ENCODE assay signal across 31 mouse cellular contexts in the genomic region with DNA sequence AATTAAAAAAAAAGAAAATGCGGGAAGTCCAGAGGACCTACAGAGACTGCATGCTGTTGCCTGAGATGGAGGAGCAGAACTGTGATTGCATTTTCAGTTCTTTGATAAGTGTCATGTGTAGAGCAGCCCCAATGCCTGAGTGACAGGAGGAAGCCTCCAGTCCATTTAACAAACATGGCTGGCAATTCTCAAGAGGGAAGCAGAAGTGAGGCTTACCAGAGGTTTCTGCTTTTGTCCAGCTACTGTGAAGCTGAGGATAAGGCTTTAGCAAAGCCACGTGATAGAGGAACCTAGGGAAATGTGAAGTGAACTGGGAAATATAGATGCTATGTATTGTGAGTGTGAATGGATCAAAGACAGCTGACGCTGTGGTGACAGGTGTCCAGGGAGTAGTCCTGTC. TPM values are rescaled to one million over a fixed set of nuclear protein-coding genes. Genes with fewer than 3 reads are reported as not detected.
DNase-seq lines count a peak whose midpoint lies in the region; ATAC-seq and TF ChIP-seq lines count a peak whose summit lies in the region.
"Had no signal": no experiment of that assay in that cellular context is flagged by ENCODE, and none has a peak within 500 bp of the region (broad histone marks: within the 10 kb centered on the region; RNA-seq: fewer than 3 reads in every experiment).

No protein-coding gene starts in this region.

- H3K27ac ChIP-seq in CH12.LX (ENCODE audit: insufficient read depth, low read depth), result no peak overlapping the region
- no peak overlapping the region for H3K27ac ChIP-seq in lung, postnatal 0 days (ENCODE audit: low read length)
- H3K27ac ChIP-seq: embryonic facial prominence, embryonic 13.5 days; embryonic facial prominence, embryonic 15.5 days; forebrain, embryonic 10.5 days; forebrain, embryonic 12.5 days had no signal

- in situ Hi-C loops in CH12.LX (cut with MboI; ENCODE audit: low pct_ligation_motif_present, low pct_unique_long_range_greater_than_20kb, low sequenced_read_pairs), result no loop called here

- H3K27me3 ChIP-seq in CH12.LX (replicated peaks), result no peaks in the 10 kb centered on the region
- H3K27me3 ChIP-seq in lung, postnatal 0 days (replicated peaks; ENCODE audit: insufficient read depth, low read length), result no peaks in the 10 kb centered on the region
- H3K27me3 ChIP-seq: embryonic facial prominence, embryonic 13.5 days; embryonic facial prominence, embryonic 15.5 days; forebrain, embryonic 12.5 days; Patski had no signal

- TF ChIP-seq RAD21 in CH12.LX (IDR thresholded peaks at IDR 0.05; ENCODE audit: low read depth, low read length), result no peak

- H3K4me3 ChIP-seq in CH12.LX (replicated peaks in 1 of 3; ENCODE audit: low read depth in 2 of 3, low read length in 2 of 3, poor library complexity in 1 of 3), result no peak overlapping the region
- no peak overlapping the region for H3K4me3 ChIP-seq in lung, postnatal 0 days (ENCODE audit: low read depth, low read length)
- H3K4me3 ChIP-seq: embryonic facial prominence, embryonic 13.5 days; embryonic facial prominence, embryonic 15.5 days; erythroblast, embryonic 14.5 days; forebrain, embryonic 10.5 days; forebrain, embryonic 12.5 days had no signal

- peaks cover 2 to 8% of the 10 kb centered on the region in 2 experiments; a peak in 3 of 4 replicates for H3K4me1 ChIP-seq in CH12.LX (ENCODE audit: control insufficient read depth in 1 of 2, insufficient read depth in 2 of 2)
- H3K4me1 ChIP-seq in lung, postnatal 0 days (ENCODE audit: insufficient read depth, low read depth, low read length), result no peaks in the 10 kb centered on the region
- H3K4me1 ChIP-seq: forebrain, embryonic 10.5 days; forebrain, embryonic 12.5 days had no signal

- DNase-seq in A20 (ENCODE audit: low read depth, low spot score) (peak; percentile 29), CH12.LX (ENCODE audit: extremely low read depth) (peak; percentile 3)
- no peak for DNase-seq in spleen, adult 12 weeks (ENCODE audit: low spot score)
- no peak for DNase-seq in left cerebral cortex, postnatal 25 days (ENCODE audit: low spot score in 2 of 2)
- no peak for DNase-seq in heart, postnatal 25 days (ENCODE audit: low spot score)
- DNase-seq in lung, postnatal 0 days (ENCODE audit: low spot score), result no peak
- DNase-seq: adrenal gland, adult 8-10 months; adrenal gland, postnatal 14 days; adrenal gland, postnatal 36 days; B cell, adult 2 months; cerebellum, adult 11-12 months; cerebellum, adult 2 months; cerebellum, adult 9-10 months; cerebellum, postnatal 10 days; cerebellum, postnatal 25 days; embryo, embryonic 11 days had no signal

- H3K36me3 ChIP-seq in CH12.LX (replicated peaks in 1 of 2; ENCODE audit: control insufficient read depth in 1 of 2, insufficient read depth in 1 of 2, low read length in 1 of 2), result no peaks in the 10 kb centered on the region
- no peaks in the 10 kb centered on the region for H3K36me3 ChIP-seq in lung, postnatal 0 days (ENCODE audit: insufficient read depth, low read length)
- H3K36me3 ChIP-seq: embryonic facial prominence, embryonic 13.5 days; embryonic facial prominence, embryonic 15.5 days; forebrain, embryonic 10.5 days; forebrain, embryonic 12.5 days had no signal

- no peak for TF ChIP-seq POLR2A in CH12.LX (IDR thresholded peaks at IDR 0.05; ENCODE audit: low read depth, low read length)

- no peak for TF ChIP-seq CTCF in CH12.LX (conservative IDR thresholded peaks at IDR 0.05 in 1 of 2, IDR thresholded peaks at IDR 0.05 in 1 of 2; ENCODE audit: low read depth in 2 of 2, low read length in 2 of 2)
- no peak for TF ChIP-seq CTCF in lung, postnatal 0 days (IDR thresholded peaks at IDR 0.05)

- intact Hi-C loops in left cerebral cortex, postnatal 25 days (cut with DNase I), result no loop called here
- intact Hi-C loops in heart, postnatal 25 days (cut with DNase I), result no loop called here

- H3K9me3 ChIP-seq in CH12.LX (replicated peaks; ENCODE audit: low read length), result no peaks in the 10 kb centered on the region
- no peaks in the 10 kb centered on the region for H3K9me3 ChIP-seq in lung, postnatal 0 days (ENCODE audit: low read length)
- H3K9me3 ChIP-seq: embryonic facial prominence, embryonic 13.5 days; embryonic facial prominence, embryonic 15.5 days; forebrain, embryonic 10.5 days; forebrain, embryonic 12.5 days had no signal

- TF ChIP-seq EP300 in CH12.LX (IDR thresholded peaks at IDR 0.05; ENCODE audit: low read length), result no peak
- no peak for TF ChIP-seq EP300 in lung, postnatal 0 days (IDR thresholded peaks at IDR 0.05)

- WGBS in lung, postnatal 0 days, result 79% methylated on average over 3 of the region's 3 CpGs

- dilution Hi-C loops in CH12.LX (cut with MboI; ENCODE audit: extremely low pct_ligation_motif_present, extremely low pct_unique_long_range_greater_than_20kb, low sequenced_read_pairs), result no loop called here

- H3K9ac ChIP-seq in CH12.LX (ENCODE audit: insufficient read depth, low read depth), result no peak overlapping the region
- no peak overlapping the region for H3K9ac ChIP-seq in lung, postnatal 0 days (replicated peaks; ENCODE audit: low read depth)
- H3K9ac ChIP-seq: embryonic facial prominence, embryonic 13.5 days; embryonic facial prominence, embryonic 15.5 days; forebrain, embryonic 12.5 days had no signal

- ATAC-seq in common myeloid progenitor, adult 5-6 weeks (replicated peaks; ENCODE audit: low read depth, poor library complexity, severe bottlenecking), result peak; percentile 77
- ATAC-seq in megakaryocyte, adult 5-6 weeks (ENCODE audit: poor library complexity, severe bottlenecking), result peak; percentile 60
- no peak for ATAC-seq in lung, postnatal 0 days
- ATAC-seq: activated CD4-positive, CD25-positive, alpha-beta regulatory T cell, adult 4 months; CD4-positive, CD25-positive, alpha-beta regulatory T cell, adult 4 months; forebrain, embryonic 14.5 days; forebrain, embryonic 16.5 days; Patski had no signal

- no peak overlapping the region; the same call in 1 of the 2 replicates for H3K4me2 ChIP-seq in CH12.LX (ENCODE audit: insufficient read depth, low read depth, poor library complexity, severe bottlenecking)
- no peak overlapping the region for H3K4me2 ChIP-seq in lung, postnatal 0 days (replicated peaks; ENCODE audit: low read depth, low read length)
- H3K4me2 ChIP-seq: embryonic facial prominence, embryonic 13.5 days; embryonic facial prominence, embryonic 15.5 days; forebrain, embryonic 12.5 days had no signal

- no peaks in the 10 kb centered on the region for H3K79me2 ChIP-seq in CH12.LX (replicated peaks; ENCODE audit: control insufficient read depth, extremely low read depth, insufficient read depth, poor library complexity, severe bottlenecking)

TF ChIP-seq in CH12.LX, 34 proteins besides CTCF, POLR2A, EP300 and RAD21:
- TF ChIP-seq JUN (IDR thresholded peaks at IDR 0.05; ENCODE audit: insufficient read depth, low read depth, low read length) (no peak), GABPA (IDR thresholded peaks at IDR 0.05; ENCODE audit: insufficient replicate concordance, low read depth, low read length) (no peak), NRF1 (IDR thresholded peaks at IDR 0.05; ENCODE audit: low read depth, low read length) (no peak), MEF2A (IDR thresholded peaks at IDR 0.05; ENCODE audit: borderline replicate concordance, low read depth, low read length) (no peak), ZKSCAN1 (IDR thresholded peaks at IDR 0.05; ENCODE audit: borderline replicate concordance, low read depth, low read length) (no peak), POLR2AphosphoS2 (IDR thresholded peaks at IDR 0.05; ENCODE audit: low read depth, low read length) (no peak), ETS1 (conservative IDR thresholded peaks at IDR 0.05; ENCODE audit: low read depth, low read length) (no peak), USF1 (IDR thresholded peaks at IDR 0.05; ENCODE audit: low read depth, low read length) (no peak), BHLHE40 (IDR thresholded peaks at IDR 0.05; ENCODE audit: low read depth, low read length) (no peak), ZNF384 (IDR thresholded peaks at IDR 0.05; ENCODE audit: low read depth, low read length) (no peak), HCFC1 (IDR thresholded peaks at IDR 0.05; ENCODE audit: low read depth, low read length) (no peak), USF2 (conservative IDR thresholded peaks at IDR 0.05; ENCODE audit: low read depth, low read length) (no peak), NELFE (IDR thresholded peaks at IDR 0.05; ENCODE audit: low read depth, low read length) (no peak), ZMIZ1 (IDR thresholded peaks at IDR 0.05; ENCODE audit: low read depth, low read length) (no peak), MXI1 (IDR thresholded peaks at IDR 0.05; ENCODE audit: low read depth, low read length) (no peak)

RNA-seq across cellular contexts. Expression of a gene that starts 56.6 kb away (rescaled TPM):
- total RNA-seq in CH12.LX (2012; rRNA removed) (not detected in 2 replicates), CH12.LX (2014; rRNA removed) (not detected in 2 replicates)
- polyA plus RNA-seq in CH12.LX (2012; ENCODE audit: insufficient read length, low read depth), result not detected in 2 replicates
- total RNA-seq in common myeloid progenitor, adult 5-6 weeks (2017), result not detected in 2 replicates
- 0.68 and 1.2 TPM in 2 replicates for total RNA-seq in megakaryocyte, adult 5-6 weeks (2015)
- 0.29 and 0.69 TPM in 2 replicates for total RNA-seq in megakaryocyte, adult 5-6 weeks (2017)
- not detected for total RNA-seq in left cerebral cortex, postnatal 25 days (2021)
- not detected for total RNA-seq in heart, postnatal 25 days (2021)
- polyA plus RNA-seq in lung, postnatal 0 days (2015; fragmentation: Nextera tagmentation; extraction: Ambion mirVana), result not detected in 2 replicates
- total RNA-seq: ES-E14, MEL had no signal
- polyA plus RNA-seq: activated CD4-positive, CD25-positive, alpha-beta regulatory T cell, adult 4 months; CD4-positive, CD25-positive, alpha-beta regulatory T cell, adult 4 months; embryonic facial prominence, embryonic 11.5 days; erythroblast, embryonic 14.5 days; forebrain, embryonic 10.5 days; forebrain, embryonic 12.5 days; forebrain, embryonic 14.5 days; forebrain, embryonic 16.5 days; Patski had no signal

Comparison
In these comparisons a context has a peak if more than half of its experiments do, and no peak if none do; other contexts are left out.
1. DNase-seq: peak in A20 (single experiment) and CH12.LX (single experiment); none in spleen, adult 12 weeks (single experiment), left cerebral cortex, postnatal 25 days (0 of 2), heart, postnatal 25 days (single experiment) and lung, postnatal 0 days (single experiment).